Mouse (Mus musculus) intestine, embryonic 15.5 days (tissue): ENCODE measurements around the gene Rp9. TPM values are rescaled to one million over a fixed set of nuclear protein-coding genes. Genes with fewer than 3 reads are reported as not detected.
"Not testable (repeated sequence)": the region's sequence is repeated elsewhere in the genome, so short reads cannot be mapped to it uniquely, and the experiment has no call there.

Experiments used
- ATAC-seq: fragments of 200-750 bp; cut with Nextera tagmentation; 2 replicates; pipeline ENCODE4 v1.8.0; 2017; ENCODE audit warnings: moderate TSS enrichment, moderate library complexity
- H3K27ac ChIP-seq: fragments of 300-500 bp; sonication (generic); 2 replicates; pipeline ENCODE4 v1.5.1; 2015; ENCODE audit warnings: mild to moderate bottlenecking, inconsistent platforms
- H3K27me3 ChIP-seq: fragments of 300-500 bp; sonication (generic); replicated peaks from 2 replicates; pipeline ENCODE4 v1.6.1; 2015; ENCODE audit warnings: inconsistent platforms
- H3K36me3 ChIP-seq: fragments of 300-500 bp; sonication (generic); 2 replicates; pipeline ENCODE4 v1.6.1; 2015; ENCODE audit warnings: inconsistent platforms
- H3K4me1 ChIP-seq: fragments of 300-500 bp; sonication (generic); replicated peaks from 2 replicates; pipeline ENCODE4 v1.6.1; 2015; ENCODE audit warnings: inconsistent platforms
- H3K4me2 ChIP-seq: fragments of 300-500 bp; sonication (generic); replicated peaks from 2 replicates; pipeline ENCODE4 v1.6.1; 2015; ENCODE audit warnings: mild to moderate bottlenecking, inconsistent platforms
- H3K4me3 ChIP-seq: fragments of 300-500 bp; sonication (generic); replicated peaks from 2 replicates; pipeline ENCODE4 v1.5.1; 2015; ENCODE audit warnings: inconsistent platforms
- H3K9ac ChIP-seq: fragments of 300-500 bp; sonication (generic); 2 replicates; pipeline ENCODE4 v1.6.1; 2015; ENCODE audit warnings: inconsistent platforms
- H3K9me3 ChIP-seq: fragments of 300-500 bp; sonication (generic); 2 replicates; pipeline ENCODE4 v1.6.1; 2016; ENCODE audit warnings: inconsistent platforms
- WGBS: fragments of 180-500 bp; shearing (Covaris S2); methylation state at CpG from one replicate; pipeline ENCODE4 v1.1.7; 2015; 5-methylcytosine and 5-hydroxymethylcytosine counted together
- polyA plus RNA-seq: library from polyadenylated mRNA; unstranded; fragments of >200 nt; fragmentation: Nextera tagmentation; extraction: Ambion mirVana; gene quantifications from 2 replicates; pipeline ENCODE4 v1.2.1, GENCODE M21; 2015

Rp9 gene
- polyA plus RNA-seq, 1 experiment from 2014 or later: 73.2 TPM

GRCm38 (mm10) chr9:22483866-22484561 lies 14.5 kb upstream of the Rp9 start:
- Histone ChIP-seq H3K27ac (no peak overlapping the region), H3K9ac (no peak overlapping the region), H3K9me3 (no peaks in the 10 kb centered on the region), H3K27me3 (no peaks in the 10 kb centered on the region), H3K4me3 (no peak overlapping the region), H3K4me1 (0 out of 2 replicates have a peak, but pooled peaks cover 3% of the 10 kb centered on the region), H3K36me3 (no peaks in the 10 kb centered on the region), H3K4me2 (no peak overlapping the region)
- WGBS: 95% methylated on average over 8 of the region's 8 CpGs
- no peak for ATAC-seq

GRCm38 (mm10) chr9:22478946-22479345 lies 9.4 kb upstream of the Rp9 start:
- no peak for ATAC-seq
- no peaks in the 10 kb centered on the region for H3K36me3 ChIP-seq
- H3K9ac ChIP-seq: no peak overlapping the region
- no peaks in the 10 kb centered on the region for H3K27me3 ChIP-seq
- H3K4me3 ChIP-seq: no peak overlapping the region
- H3K27ac ChIP-seq: no peak overlapping the region
- H3K4me2 ChIP-seq: no peak overlapping the region
- H3K9me3 ChIP-seq: no peaks in the 10 kb centered on the region
- 91% methylated on average over 8 of the region's 8 CpGs for WGBS
- H3K4me1 ChIP-seq: no peaks in the 10 kb centered on the region

- no peaks in the 10 kb centered on the region for H3K27me3 ChIP-seq
- peak overlapping the region; percentile 78 for H3K4me2 ChIP-seq
- peak overlapping the region; percentile 55 for H3K9ac ChIP-seq
- no peaks in the 10 kb centered on the region for H3K9me3 ChIP-seq
- WGBS: 6% methylated on average over 10 of the region's 10 CpGs
- peak; percentile 4; the same call in 1 of the 2 replicates for ATAC-seq
- H3K36me3 ChIP-seq: no peaks in the 10 kb centered on the region
- H3K4me1 ChIP-seq: no peaks in the 10 kb centered on the region
- peak overlapping the region; percentile 50 for H3K4me3 ChIP-seq
- no peak overlapping the region for H3K27ac ChIP-seq
Observed at GRCm38 (mm10) chr9:22476265-22476664, 6.7 kb upstream of the Rp9 start.

GRCm38 (mm10) chr9:22475424-22475868 lies 5.9 kb upstream of the Rp9 start, which contains the start of gene Bbs9:
Bbs9 (plus strand) TSS chr9:22475715.
- no peaks in the 10 kb centered on the region for H3K9me3 ChIP-seq
- peak within 1 kb of the TSS; percentile 55 for H3K9ac ChIP-seq
- H3K4me2 ChIP-seq: peak within 1 kb of the TSS; percentile 78
- peak; percentile 100 for ATAC-seq
- H3K4me3 ChIP-seq: peak within 1 kb of the TSS; percentile 50
- no peaks in the 10 kb centered on the region for H3K36me3 ChIP-seq
- H3K27me3 ChIP-seq: no peaks in the 10 kb centered on the region
- 0% methylated on average over 25 of the region's 25 CpGs for WGBS
- no peaks in the 10 kb centered on the region for H3K4me1 ChIP-seq
- H3K27ac ChIP-seq: 0 out of 2 replicates have a peak within 1 kb of the TSS, but pooled peaks have one; percentile 28

- 78% methylated on average over 8 of the region's 8 CpGs for WGBS
- H3K9me3 ChIP-seq: no peaks in the 10 kb centered on the region
- H3K27me3 ChIP-seq: no peaks in the 10 kb centered on the region
- no peak overlapping the region for H3K27ac ChIP-seq
- no peak overlapping the region for H3K9ac ChIP-seq
- no peaks in the 10 kb centered on the region for H3K36me3 ChIP-seq
- H3K4me2 ChIP-seq: no peak overlapping the region
- ATAC-seq: no peak
- H3K4me3 ChIP-seq: no peak overlapping the region
- H3K4me1 ChIP-seq: no peaks in the 10 kb centered on the region
Observed at GRCm38 (mm10) chr9:22468899-22469259, 664 bp downstream of the Rp9 start.

- H3K4me1 ChIP-seq: no peaks in the 10 kb centered on the region
- H3K36me3 ChIP-seq: no peaks in the 10 kb centered on the region
- H3K9me3 ChIP-seq: no peaks in the 10 kb centered on the region
- H3K27me3 ChIP-seq: no peaks in the 10 kb centered on the region
- H3K9ac ChIP-seq: peak overlapping the region; percentile 88
- H3K4me3 ChIP-seq: peak overlapping the region; percentile 75
- H3K4me2 ChIP-seq: peak overlapping the region; percentile 66
- peak overlapping the region; percentile 88 for H3K27ac ChIP-seq
- 3% methylated on average over 34 of the region's 43 CpGs for WGBS
- peak; percentile 95 for ATAC-seq
Observed at GRCm38 (mm10) chr9:22468170-22468898, 1.2 kb downstream of the Rp9 start.

GRCm38 (mm10) chr9:22467371-22468169 lies 2.0 kb downstream of the Rp9 start:
- ATAC-seq: peak; percentile 79
- peak overlapping the region; percentile 88 for H3K27ac ChIP-seq
- peak overlapping the region; percentile 88 for H3K9ac ChIP-seq
- H3K27me3 ChIP-seq: no peaks in the 10 kb centered on the region
- no peaks in the 10 kb centered on the region for H3K4me1 ChIP-seq
- no peaks in the 10 kb centered on the region for H3K9me3 ChIP-seq
- no peaks in the 10 kb centered on the region for H3K36me3 ChIP-seq
- H3K4me2 ChIP-seq: peak overlapping the region; percentile 66
- WGBS: under 1% methylated on average over 73 of the region's 73 CpGs
- peak overlapping the region; percentile 75 for H3K4me3 ChIP-seq

- Histone ChIP-seq H3K4me1 (no peaks in the 10 kb centered on the region), H3K36me3 (peaks cover 6% of the 10 kb centered on the region), H3K4me3 (no peak overlapping the region), H3K9ac (no peak overlapping the region), H3K27me3 (no peaks in the 10 kb centered on the region), H3K27ac (no peak overlapping the region), H3K9me3 (no peaks in the 10 kb centered on the region), H3K4me2 (no peak overlapping the region)
- 96% methylated on average over 5 of the region's 5 CpGs for WGBS
- ATAC-seq: no peak
Observed at GRCm38 (mm10) chr9:22466212-22466611, 3.3 kb downstream of the Rp9 start.

- Histone ChIP-seq H3K36me3 (peaks cover 16% of the 10 kb centered on the region), H3K4me3 (no peak overlapping the region), H3K27ac (no peak overlapping the region), H3K9ac (no peak overlapping the region), H3K4me2 (no peak overlapping the region), H3K9me3 (no peaks in the 10 kb centered on the region), H3K27me3 (no peaks in the 10 kb centered on the region), H3K4me1 (no peaks in the 10 kb centered on the region)
- no peak for ATAC-seq
- 93% methylated on average over 3 of the region's 3 CpGs for WGBS
Observed at GRCm38 (mm10) chr9:22461946-22462345, 7.6 kb downstream of the Rp9 start.

GRCm38 (mm10) chr9:22457142-22457835 lies 12.3 kb downstream of the Rp9 start:
- H3K9me3 ChIP-seq: no peaks in the 10 kb centered on the region
- no peaks in the 10 kb centered on the region for H3K27me3 ChIP-seq
- WGBS: 80% methylated on average over 11 of the region's 11 CpGs
- peaks cover 39% of the 10 kb centered on the region for H3K36me3 ChIP-seq
- no peak overlapping the region for H3K9ac ChIP-seq
- H3K4me3 ChIP-seq: no peak overlapping the region
- H3K27ac ChIP-seq: no peak overlapping the region
- no peak overlapping the region for H3K4me2 ChIP-seq
- no peaks in the 10 kb centered on the region for H3K4me1 ChIP-seq
- no peak for ATAC-seq

GRCm38 (mm10) chr9:22455041-22455440 lies 14.5 kb downstream of the Rp9 start:
- no peak overlapping the region for H3K4me3 ChIP-seq
- H3K9ac ChIP-seq: no peak overlapping the region
- no peaks in the 10 kb centered on the region for H3K9me3 ChIP-seq
- no peaks in the 10 kb centered on the region for H3K27me3 ChIP-seq
- H3K4me1 ChIP-seq: no peaks in the 10 kb centered on the region
- H3K4me2 ChIP-seq: no peak overlapping the region
- H3K27ac ChIP-seq: no peak overlapping the region
- peaks cover 46% of the 10 kb centered on the region for H3K36me3 ChIP-seq
- no peak for ATAC-seq

- not testable (repeated sequence) for ATAC-seq, H3K4me2 ChIP-seq, H3K4me1 ChIP-seq, H3K9me3 ChIP-seq, H3K27me3 ChIP-seq, H3K4me3 ChIP-seq, H3K27ac ChIP-seq, H3K9ac ChIP-seq
- WGBS: 91% methylated on average over 8 of the region's 8 CpGs
- H3K36me3 ChIP-seq: peaks cover 48% of the 10 kb centered on the region
Observed at GRCm38 (mm10) chr9:22453990-22454389, 15.6 kb downstream of the Rp9 start, which contains the start of gene Gm17545. Gm17545 (plus strand) TSS chr9:22454290.
